Mouse (Mus musculus): Measurements from ENCODE around the gene Gsn.

The Gsn gene

DNA sequence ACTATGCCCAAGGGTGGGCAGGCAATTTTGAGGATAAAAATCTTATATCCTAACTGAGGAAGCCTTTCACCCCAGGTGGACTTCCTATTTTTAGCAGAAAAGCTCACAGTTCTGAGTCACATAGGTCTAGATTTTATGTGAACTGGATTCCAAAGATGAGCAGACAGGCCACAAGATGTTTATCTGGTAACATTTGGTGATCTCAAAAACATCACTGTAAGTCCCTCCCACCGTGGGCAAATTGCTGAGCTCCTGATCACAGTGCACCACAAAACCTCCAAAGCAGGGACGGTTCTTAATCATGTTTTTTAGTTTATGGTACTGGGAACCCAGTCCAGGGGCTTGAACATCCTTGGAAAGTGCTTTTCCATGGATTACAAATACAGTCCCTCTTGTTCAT, 72.9 kb downstream of the Gsn start:
- DNase-seq = no peak

- no peak for DNase-seq
Observed at GRCm38 (mm10) chr2:35331205-35331604, 75.0 kb downstream of the Gsn start.

- no peak for DNase-seq
Observed at GRCm38 (mm10) chr2:35333670-35334069, 77.5 kb downstream of the Gsn start.

DNA sequence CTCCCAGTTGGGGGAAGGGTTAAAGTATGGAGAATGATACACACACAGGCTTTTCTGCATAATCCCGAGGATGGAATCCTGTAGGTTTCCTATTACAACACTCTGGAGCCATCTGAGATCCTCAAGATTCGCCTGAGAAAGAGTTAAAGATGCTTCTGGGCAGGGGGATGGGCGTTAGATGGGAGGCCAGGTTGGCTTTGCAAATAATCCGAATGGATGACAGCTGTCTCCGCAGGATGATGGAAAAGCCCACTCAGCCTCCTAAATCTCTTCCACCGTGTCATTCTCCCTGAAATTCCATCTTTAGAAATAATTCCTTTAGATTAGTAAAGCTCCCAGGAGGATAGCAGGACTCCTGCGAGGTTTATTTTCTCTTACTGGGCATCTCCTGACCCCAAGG, 79.4 kb downstream of the Gsn start:
- no peak for DNase-seq

- DNase-seq = peak; percentile 98
Observed at GRCm38 (mm10) chr2:35336388-35337280, 80.5 kb downstream of the Gsn start, which contains the start of gene Stom. TSS of gene Stom (minus strand) at chr2:35336976.

DNA sequence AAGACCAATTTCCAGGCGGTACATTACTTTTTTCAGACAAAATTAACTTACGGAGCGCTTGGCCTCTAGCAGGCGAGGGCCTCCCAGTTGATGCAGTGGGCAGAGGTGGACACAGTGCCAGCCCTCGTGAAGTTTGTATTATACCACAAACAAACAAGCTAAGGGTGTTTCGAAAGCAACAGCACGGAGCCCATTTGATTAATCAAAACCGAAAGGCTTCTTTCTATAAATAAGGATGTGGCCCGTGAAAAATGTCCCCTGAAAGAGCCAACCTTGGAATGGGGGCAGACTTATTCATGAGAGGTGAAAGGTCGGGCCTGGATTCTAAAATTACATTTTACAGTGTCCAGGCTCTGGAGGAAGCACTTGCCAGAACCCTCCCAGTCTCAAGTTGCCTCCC, 81.2 kb downstream of the Gsn start:
- DNase-seq = no peak

- no peak for DNase-seq
Observed at GRCm38 (mm10) chr2:35338036-35338435, 81.9 kb downstream of the Gsn start.

DNA sequence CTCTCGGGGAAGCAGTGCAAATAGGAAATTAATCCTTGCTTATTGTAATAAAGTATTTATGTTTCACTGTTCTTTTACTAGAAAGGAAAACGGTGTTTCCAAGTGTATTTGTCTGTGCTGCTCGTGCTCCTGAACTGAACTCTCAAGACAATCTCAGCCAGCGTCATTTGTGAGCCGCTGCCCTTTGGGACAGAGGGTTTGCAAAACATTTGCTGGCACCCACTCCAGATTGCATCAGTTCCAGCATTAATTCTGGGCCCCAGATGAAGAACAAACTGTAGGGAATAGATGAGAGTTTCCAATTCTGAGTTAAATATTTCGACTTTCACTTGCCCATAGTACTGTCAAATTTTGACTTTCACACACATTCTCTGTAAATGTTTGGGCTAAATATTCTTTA, 82.5 kb downstream of the Gsn start:
- no peak for DNase-seq

DNA sequence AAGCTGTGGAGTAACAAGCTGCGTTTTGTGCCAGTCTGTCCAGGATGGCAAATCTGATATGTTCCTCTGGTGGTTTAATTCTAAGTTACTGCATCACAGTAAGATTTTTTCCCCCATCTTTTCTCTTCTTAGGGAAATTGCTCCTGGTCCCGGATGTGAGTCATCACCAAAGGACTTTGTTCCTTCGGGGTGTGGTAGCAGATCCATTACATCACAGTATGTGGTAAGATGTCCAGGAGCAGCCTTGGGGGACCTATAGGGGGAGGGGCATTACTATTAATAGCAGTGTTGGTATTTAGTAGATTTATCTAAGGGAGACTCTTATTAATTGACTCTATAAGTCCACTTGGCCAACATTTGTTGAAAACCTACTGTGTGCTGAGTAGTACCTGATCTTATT, 86.4 kb downstream of the Gsn start:
- DNase-seq = no peak

DNA sequence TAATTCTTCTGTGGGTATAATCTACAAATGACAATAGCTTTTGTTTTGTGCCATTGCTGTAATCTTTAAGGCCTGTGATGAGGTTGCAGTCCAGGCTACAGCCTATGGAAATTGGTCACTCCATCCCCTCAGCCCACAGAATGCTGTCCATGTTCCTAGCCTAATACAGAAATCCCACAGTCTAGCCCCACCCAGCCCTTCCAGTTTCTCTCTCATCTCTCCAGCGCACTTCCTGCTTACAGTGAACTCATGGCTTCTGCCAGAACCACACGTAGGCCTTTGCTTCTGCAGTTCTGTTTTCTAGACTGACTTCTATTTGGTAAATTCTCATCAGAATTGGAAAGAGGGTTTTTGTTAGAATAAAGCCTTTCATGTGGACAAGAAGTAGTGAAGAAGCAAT, 89.8 kb downstream of the Gsn start:
- DNase-seq = no peak

DNA sequence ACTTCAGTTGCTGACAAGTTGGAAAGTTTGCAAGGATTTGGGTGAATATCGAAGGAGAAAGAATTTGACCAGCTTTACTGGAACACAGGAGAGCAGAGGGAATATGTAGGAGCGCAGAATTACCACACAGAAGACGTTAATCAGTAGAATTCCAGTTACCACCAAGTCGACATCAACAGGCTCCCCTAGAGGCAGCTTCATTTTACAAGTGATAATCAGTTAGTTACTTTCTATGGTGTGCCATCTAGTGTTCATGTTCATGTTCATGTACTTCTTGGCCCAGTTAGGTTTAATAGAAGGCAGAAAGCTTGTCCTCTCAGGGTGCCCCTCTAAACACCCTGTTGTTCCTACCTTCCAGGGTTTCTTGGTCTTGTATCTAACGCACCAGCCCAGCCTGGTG, 93.0 kb downstream of the Gsn start:
- DNase-seq = no peak

All from layer of hippocampus, adult 9-11 months (tissue).